Mouse (Mus musculus): Measurements from ENCODE around the gene Gmfg.
A peak's percentile ranks its signal among the peaks of the same experiment; 100 is the strongest.

Gene Gmfg

DNA sequence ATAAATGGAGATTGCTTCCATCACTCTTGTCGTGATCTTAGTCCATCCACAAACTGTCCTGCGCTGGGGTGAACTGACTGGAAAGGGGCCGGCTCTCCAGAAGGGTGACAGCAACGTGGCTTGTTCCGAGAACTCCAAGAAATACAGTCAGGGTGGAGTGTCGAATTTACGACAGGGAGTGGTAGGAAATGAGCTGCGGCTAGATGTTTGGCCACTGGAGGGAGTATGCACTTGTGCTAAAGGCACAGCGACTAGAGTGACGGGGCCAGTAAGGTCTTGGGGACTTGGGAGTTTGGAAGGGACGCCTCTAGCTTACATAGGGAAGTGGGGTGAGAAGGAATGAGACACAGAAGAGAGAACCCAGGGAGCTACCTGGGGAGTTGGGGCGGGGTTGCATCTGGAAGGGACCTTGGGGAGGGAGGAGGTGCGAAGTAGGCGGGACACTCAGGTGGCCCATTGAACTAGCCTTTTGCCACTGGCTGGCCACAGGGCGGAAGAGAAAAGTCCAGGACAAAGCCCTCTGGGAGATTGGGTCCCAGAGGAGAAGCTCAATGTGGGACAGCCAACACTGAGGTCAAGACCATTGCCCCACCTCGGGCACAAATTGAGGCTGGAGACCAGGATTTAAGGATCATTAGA is at the start of gene Gmfg:
Gene Gmfg, plus strand, starts transcription at position 516 of the 639 bp plus-strand sequence.
- DNase-seq, result peak; percentile 88 to 90

DNA sequence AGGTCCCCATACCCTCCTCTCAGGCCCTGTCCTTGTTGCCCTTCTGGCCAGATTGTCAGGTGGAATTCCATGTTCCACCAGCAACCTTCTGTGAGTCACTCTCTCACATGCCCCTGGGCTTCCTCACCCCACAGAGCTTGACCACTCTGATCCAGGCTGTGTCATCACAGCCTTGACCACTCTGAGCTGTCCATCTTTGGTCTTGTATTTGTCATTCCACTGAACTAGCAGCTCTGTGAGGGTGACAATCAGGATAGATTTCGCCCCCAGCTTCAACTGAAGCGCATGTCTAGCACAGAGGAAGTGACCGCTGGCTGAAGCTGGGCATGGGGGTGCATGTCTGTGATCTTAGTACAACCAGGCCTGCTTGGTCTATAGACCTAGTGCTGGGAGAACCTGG is 46.9 kb upstream of the Gmfg start:
- no peak for DNase-seq

DNA sequence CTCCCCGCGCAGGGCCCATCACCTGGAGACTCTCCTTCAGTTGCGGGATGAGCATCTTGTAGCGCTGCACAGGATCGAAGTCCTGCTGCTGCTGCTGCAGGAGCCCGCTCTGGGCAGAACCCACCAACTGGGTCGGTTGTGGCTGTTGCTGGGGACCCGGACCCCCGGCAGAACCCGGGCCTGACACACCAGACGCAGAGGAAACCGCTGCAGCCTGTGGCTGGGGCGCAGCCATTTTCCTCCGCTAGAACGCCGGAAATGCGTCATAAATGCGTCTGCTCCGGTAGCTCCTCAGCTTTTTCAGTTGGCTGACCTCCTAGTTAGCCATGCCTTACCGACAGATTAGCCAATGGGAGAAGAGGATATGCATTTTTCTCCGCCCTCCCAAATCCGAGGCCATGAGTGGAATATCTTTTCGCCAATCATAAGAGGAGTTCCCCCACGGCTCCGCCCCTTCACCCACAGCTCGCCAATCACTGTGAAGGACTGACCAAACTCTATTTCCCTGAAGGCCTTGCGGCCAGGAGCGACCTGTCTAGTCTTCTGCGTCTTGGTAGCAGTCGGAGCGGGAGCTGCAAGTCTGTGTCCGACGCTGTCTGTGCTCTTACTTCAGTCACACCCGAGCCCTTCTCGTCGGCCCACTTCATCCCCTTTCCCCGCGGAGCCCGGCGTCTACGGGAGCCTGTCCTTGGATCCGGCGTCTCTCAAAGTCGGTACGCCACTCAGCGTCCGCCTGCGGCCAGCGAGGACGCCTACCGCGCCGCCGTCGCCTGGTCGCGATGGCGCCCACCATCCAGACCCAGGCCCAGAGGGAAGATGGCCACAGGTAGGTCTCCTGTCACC is 44.6 kb upstream of the Gmfg start, which contains the start of the genes Med29 and Paf1:
Gene Med29, minus strand, starts transcription at position 280 of the 843 bp plus-strand sequence.
Gene Paf1, plus strand, starts transcription at position 523 of the 843 bp plus-strand sequence.
- DNase-seq, result peak; percentile 96 to 98

DNA sequence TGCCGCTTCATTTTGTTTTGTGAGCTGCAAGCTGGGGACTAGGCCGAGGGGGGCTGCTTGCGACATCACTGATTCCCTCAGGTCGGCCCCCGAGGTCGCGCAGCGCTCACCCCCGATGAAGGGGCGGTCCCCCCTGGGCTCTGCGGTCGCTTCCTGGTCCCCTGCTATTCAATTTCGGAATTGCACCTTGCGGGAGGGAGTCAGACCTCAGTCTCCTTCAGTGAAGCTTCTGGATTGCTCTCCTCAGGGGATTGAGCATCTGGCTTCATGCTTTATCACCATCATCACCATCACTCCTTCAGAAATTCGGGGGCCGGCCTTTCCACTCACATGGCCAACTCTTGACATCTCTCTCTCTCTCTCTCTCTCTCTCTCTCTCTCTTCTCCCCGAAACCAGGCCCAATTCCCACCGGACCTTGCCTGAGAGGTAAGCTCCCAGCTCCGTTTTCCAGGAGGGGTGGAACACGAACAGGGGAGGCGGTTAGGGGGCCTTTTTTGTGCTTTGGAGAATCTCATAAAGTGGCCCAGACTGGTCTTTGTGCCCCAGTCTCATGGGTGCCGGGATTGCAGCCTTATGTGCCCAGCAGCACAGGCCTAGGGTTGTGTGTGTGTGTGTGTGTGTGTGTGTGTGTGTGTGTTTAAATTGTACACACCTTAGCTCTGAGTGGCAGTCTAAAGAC is 43.8 kb upstream of the Gmfg start:
- peak in 1 of 2 experiments; percentile 15 for DNase-seq

DNA sequence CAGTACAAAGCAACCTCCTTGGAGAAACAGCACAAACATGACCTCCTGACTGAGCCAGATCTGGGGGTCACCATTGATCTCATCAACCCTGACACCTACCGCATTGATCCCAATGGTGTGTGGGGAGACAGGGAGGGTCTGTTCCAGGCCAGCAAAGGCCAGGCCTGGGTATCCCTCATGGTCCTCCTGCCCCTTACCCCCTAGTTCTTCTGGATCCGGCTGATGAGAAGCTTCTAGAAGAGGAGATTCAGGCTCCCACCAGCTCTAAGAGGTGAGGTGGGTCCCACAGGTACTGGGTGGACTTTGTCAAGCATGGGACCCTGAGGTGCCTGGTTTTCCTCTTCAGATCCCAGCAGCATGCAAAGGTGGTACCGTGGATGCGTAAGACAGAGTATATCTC is 41.8 kb upstream of the Gmfg start:
- DNase-seq, result no peak

DNA sequence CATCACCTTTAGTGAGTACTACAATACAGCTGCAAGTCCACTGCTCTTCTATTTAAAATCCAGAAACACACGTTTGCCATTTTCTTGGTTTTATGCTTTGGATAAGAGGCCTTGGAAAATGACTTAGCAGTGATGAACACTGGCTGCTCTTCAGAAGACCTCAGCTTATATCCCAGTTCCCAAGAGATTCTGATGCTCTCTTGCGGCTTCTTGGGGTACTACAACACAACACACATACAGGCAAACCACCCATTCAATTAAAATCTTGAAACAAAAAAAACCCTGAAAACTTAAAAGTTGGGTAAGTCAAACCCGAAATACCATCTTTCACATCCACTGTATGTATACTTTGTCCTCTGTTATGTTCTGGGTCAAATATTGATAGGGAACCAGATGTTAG is 39.2 kb upstream of the Gmfg start:
- DNase-seq, result peak in 1 of 2 experiments; percentile 36

DNA sequence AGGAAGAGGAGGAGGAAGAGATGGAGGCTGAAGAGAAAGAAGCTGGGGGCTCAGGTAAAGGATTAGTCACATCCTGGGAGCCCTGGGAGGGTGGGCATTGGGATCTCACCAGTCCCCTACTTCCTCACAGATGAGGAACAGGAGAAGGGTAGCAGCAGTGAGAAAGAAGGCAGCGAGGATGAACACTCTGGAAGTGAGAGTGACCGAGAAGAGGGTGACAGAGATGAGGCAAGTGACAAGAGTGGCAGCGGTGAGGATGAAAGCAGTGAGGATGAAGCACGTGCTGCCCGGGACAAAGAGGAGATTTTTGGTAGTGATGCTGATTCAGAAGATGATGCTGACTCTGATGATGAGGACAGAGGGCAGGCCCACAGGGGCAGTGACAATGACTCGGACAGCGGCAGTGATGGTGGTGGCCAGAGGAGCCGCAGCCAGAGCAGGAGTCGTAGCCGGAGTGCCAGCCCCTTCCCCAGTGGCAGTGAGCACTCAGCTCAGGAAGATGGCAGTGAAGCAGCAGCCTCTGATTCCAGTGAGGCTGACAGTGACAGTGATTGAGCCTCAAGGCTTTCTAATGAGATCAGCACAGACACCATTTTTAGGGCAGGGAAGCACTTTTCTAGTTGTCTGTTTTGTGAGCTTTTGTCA is 38.4 kb upstream of the Gmfg start:
- DNase-seq, result no peak

DNA sequence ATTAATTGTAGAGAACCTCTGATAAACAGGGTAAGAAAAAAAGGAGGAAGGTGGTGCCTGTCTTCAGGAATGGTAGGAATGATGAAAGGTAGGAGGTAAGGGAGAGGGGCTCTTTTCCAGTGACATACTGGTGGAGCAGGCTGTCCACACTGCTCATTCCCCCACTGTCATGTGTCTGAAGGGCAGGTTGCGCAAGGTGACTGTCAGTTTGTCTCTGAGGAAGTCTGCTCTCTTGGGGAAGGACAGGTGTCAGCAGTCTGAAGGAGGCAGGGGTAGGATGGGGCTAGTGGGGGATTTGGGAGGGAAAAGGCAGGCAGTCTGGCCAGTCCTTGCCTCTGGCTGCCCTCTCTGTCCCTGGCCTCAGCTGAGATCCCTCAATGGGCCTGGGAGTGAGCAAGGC is 36.2 kb upstream of the Gmfg start:
- DNase-seq, result no peak

DNA sequence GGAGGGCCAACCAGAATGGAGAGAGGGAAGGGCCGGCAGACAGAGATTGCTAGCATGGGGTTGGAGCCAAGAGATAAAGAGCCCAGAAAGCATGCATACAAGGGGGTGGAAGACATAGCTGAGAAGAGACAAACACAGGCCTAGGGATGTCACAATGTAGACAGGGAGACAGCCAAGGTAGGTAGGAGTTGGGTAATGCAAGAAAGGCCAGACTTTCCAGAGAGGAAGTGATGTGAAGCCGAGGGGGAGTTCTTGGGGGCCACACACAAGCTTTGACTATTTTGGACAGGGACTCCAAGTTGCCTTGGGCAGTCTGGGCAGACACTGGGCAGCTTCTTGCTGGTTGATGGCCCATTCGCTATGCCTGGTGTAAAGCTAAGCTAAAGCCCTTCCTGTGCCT is 35.3 kb upstream of the Gmfg start:
- no peak for DNase-seq

DNA sequence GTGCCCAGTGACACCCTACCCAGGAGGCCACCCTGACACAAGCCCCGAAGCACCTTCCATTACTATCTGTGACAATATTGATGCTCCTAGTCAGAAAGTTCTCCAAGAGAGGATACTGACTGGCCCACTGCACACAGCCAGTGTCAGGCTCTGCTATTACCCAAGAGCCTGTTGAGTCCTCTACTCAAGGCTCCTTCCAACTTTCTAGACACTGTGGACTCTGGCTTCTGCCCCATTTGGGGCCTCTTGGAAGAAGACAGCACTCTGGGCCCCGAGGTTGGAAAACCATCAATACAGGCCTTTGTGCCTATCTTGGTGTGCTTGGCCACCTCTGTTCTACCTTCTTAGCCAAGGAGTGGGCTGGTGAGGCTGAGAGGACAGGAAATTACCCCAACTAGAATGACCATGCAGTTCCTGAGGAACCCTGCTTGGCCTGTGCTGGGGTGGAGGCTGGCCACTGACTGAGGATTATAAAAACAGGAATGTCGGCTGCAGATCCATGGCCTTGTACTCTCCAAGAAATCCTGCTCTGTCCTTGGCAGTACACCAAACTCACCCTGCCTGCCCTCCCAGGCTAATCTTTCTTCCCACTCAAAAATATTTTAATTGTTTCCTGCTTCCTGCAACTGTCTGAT is 26.3 kb upstream of the Gmfg start:
- peak; percentile 53 to 69 for DNase-seq

DNA sequence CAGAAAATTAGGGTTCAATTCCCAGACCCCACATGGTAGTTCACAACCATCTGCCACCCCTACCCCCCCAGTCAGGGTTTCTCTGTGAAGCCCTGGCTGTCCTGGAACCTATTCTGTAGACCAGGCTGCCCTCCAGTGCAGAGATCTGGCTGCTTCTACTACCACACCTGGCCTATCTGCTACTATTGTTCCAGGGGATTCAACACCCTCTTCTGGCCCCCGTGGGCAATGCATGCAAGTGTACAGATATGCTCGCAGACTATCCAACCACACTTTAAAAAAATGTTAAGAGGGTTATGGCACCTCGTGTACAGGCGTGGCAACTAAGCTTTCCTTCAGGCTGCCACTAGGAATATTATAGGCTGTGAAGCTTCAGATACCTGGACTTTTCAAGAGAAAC is 24.4 kb upstream of the Gmfg start:
- DNase-seq, result no peak

DNA sequence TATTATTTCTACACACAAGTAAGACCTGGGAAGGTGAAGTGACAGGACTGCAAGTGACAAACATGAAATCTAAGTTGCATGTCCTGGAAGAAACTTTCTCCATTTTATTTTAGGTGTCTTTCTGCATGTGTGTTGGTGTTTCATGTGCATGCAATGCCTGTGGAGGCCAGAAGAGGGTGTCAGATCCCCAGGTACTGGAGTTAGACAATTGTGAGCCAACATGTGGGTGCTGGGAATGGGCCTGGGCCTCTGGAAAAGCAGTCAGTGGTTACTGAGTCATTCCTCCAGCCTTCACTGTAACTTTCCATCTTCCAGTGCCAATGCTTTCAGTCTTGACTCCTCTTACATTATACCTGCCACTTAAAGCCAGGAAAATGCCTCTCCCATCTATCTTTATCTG is 19.9 kb upstream of the Gmfg start:
- no peak for DNase-seq

DNA sequence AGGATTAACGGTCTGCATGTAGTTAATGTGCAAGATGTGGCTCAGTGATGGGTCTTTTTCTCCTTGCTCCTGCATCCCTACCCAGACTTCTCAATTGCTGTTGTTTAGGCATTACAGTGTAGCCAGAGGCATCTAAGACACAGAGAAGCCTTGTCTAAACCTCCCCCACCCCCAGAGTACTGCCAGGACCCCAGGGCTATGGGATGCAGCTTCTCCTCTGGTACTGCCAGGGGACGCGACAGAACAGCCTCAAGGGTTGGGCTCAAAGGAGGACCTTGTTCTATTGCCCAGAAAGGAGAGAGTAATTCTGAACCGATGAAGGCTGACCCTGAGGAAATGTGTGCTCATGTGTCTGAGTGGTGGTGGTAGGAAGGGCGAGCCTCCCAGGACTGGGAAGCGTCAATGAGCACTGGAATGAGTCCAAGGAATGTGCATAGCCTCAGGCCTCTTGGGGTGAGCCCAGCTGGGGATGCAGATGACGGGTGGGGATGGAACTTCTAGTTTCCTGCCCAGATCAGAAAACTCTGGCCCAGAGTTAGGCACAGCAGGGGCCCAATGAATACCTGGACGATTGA is 19.1 kb upstream of the Gmfg start:
- DNase-seq, result peak; percentile 58 to 77

DNA sequence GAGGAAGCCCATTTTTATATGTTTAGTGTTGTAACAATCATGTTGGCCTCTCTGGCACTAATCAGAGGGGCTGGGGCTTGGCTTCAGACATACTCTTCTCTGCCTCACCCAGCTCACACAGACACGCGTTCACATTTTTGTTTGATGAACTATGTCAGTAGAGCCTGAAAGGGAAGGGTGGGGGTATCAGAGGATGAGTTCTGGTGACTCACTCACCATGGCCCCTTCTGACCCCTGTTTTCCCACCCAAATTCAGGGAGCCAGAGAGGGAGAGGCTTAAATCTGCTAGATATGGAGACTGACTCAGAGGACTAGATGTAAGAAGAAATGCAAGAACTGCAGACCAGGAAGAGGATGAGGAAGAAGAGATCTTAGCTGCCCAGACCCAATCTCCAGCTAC is 17.8 kb upstream of the Gmfg start:
- no peak for DNase-seq

DNA sequence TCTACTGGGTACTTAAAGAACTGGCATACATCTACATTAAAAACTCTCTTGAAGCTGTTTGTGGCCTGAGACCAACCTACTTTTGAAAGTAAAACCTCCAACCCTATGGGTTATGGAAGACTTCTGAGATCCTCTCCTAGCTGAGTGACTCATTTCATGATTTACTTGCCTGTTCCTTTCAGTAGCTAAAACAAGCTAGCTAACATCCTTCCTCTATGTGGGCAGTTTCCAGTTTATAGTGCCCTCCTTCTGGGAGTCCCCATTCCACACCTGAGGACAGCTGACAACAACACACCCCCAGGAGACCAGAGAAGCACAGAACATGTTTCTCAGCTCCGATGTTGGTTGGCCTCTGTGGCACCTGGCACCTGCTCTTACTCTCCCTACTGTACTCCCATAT is 14.2 kb upstream of the Gmfg start:
- DNase-seq, result no peak

DNA sequence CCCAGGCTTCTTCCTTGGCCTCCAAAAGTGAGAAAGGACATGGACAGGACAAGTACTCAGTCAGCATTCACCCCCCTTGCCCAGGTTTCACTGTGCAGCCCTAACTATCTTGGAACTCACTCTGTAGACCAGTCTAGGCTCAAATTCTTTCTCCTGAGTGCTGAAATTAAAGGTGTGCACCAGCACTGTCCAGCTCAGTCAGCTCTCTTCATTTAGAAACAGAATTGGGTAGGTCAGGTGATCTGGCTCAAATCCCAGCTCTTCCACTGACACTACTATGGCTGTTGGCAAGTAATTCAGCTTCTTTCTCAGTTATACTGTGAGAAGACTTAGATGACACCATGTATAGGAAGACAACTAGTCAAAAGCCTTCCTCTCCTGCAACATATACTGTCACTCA is 9.5 kb upstream of the Gmfg start:
- no peak for DNase-seq

DNA sequence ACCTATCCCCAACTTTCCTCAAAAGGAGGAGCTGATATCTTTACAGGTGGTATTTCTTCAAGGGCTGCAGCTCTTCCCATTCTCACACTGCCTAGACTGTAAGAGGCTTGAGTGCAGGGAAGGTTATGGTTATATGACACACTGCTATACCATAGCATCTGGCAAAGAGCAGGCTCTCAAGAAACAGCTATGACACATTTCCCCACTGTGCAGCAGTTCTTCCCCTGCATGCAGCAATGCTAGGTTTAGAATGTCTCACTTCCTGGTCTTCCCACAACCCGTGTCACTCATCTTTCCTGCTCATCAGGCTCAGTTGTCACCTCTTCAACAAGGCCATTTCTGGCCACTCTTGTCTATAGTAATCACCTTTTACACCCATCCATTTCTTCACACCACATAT is 6.7 kb upstream of the Gmfg start:
- no peak for DNase-seq

DNA sequence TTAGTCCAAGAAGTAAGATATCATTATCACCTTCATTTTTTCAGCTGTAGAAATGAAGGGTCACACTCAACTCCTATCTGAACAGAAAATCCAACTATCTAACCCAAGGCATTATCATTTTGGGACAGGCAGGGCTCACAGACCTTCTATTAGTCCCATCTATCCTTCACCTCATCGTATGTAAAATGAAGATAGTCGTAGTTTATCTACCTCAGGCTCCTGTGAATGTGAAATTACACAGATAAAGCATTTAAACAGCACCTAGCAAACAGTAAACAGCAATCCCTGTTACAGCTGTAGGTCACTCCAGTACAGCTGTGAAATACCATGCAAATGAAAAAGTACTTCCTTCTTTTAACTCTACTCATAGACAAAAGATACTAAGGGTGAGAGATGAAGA is 5.0 kb upstream of the Gmfg start:
- DNase-seq, result no peak

DNA sequence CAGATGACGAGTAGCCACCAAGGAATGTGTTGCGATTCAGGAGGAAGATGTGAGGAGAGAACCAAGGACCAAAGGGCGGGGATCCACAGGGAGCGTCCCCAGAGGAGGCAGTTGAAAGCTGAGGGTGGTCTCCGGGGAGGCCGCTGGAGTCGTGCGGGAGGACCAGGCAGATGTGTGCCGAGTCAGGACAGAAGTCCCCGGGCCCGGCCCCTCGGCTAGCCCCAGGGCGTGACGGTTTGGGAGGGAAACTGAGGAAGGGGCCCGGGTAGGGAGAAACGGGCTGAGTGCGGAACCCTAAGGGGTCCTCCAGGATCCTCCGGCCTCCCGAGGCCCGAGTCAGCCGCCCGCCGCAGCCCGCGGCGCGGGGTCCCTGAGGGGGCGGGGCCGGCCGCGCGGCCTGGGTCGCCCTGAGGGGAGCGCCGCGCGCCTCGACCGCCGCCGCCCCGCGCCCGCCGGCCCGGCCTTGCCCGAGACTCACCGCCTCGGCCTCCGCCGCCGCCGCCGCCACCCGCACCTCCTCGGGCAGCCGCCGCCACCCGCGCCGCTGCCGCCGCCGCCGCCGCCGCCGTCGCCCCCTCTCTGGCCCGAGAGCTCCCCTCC is 1.5 kb upstream of the Gmfg start:
- DNase-seq, result peak in 1 of 2 experiments; percentile 37

DNA sequence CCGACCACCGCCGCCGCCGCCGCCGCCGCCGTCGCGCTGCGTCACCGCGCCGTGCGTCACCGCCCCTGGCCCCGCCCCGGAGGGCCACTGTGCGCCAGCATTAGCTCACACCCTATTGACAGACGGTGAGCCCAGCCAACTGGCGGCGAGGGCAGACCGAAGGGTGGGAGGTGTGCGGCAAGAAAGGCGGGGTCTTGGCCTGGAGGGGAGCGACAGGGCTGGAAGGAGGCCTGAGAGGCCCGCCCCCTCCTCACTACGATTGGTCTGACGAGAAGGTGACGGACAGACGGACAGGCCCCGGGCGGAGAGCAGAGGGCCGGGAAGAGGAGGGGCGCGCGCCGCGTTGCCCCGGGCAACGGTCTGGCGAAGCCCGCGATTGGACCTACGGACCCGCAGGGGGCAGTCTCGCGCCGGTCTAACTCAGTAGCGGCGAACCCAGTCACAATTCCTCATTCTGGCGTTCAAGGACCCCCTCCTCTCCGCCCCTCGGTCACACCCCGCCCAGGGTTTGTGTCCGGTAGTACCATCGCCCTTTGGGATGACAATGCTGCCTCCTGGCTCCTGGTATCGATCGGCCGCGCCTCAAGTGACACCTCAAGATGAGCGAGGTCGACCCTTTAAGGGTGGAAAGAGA is 859 bp upstream of the Gmfg start:
- DNase-seq, result peak; percentile 100

DNA sequence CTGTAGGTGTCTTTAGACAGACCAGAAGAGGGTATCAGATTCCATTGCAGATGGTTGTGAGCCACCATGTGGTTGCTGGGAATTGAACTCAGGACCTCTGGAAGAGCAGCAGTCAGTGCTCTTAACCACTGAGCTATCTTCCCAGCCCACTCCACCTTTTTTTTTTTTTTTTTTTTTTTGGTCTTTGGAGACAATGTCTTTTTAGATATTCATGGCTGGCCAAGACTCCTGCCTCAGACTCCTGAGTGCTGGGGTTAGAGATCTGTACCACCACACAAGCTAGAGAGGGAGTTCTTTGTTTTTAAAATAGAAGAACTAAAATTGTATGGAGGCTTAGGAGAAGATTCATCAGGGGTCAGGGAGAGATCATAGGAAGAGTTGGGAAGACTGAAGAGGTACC is 717 bp downstream of the Gmfg start:
- no peak for DNase-seq
